Mouse (Mus musculus): ENCODE measurements around the gene Rnf212b. TPM values are rescaled to one million over a fixed set of nuclear protein-coding genes. Genes with fewer than 3 reads are reported as not detected.
A peak's percentile ranks its signal among the peaks of the same experiment; 100 is the strongest.

Rnf212b gene
- total RNA-seq, 1 experiment from 2014 or later, result not detected

GRCm38 (mm10) chr14:54864313-54865036 is 50.5 kb downstream of the Rnf212b start:
- ATAC-seq (replicated peaks; ENCODE audit: insufficient number of reproducible peaks, low FRiP score, low TSS enrichment, poor library complexity, severe bottlenecking), result peak; percentile 19

GRCm38 (mm10) chr14:54865626-54866025 is 51.7 kb downstream of the Rnf212b start:
- ATAC-seq (replicated peaks; ENCODE audit: insufficient number of reproducible peaks, low FRiP score, low TSS enrichment, poor library complexity, severe bottlenecking), result no peak

- ATAC-seq (replicated peaks; ENCODE audit: insufficient number of reproducible peaks, low FRiP score, low TSS enrichment, poor library complexity, severe bottlenecking), result no peak
Observed at GRCm38 (mm10) chr14:54866268-54866667, 52.3 kb downstream of the Rnf212b start.

GRCm38 (mm10) chr14:54866936-54867335 is 53.0 kb downstream of the Rnf212b start:
- ATAC-seq (replicated peaks; ENCODE audit: insufficient number of reproducible peaks, low FRiP score, low TSS enrichment, poor library complexity, severe bottlenecking), result no peak

GRCm38 (mm10) chr14:54868026-54868425 is 54.1 kb downstream of the Rnf212b start:
- ATAC-seq (replicated peaks; ENCODE audit: insufficient number of reproducible peaks, low FRiP score, low TSS enrichment, poor library complexity, severe bottlenecking), result no peak

- no peak for ATAC-seq (replicated peaks; ENCODE audit: insufficient number of reproducible peaks, low FRiP score, low TSS enrichment, poor library complexity, severe bottlenecking)
Observed at GRCm38 (mm10) chr14:54870861-54871260, 56.9 kb downstream of the Rnf212b start, which contains the start of gene Homez. TSS of gene Homez (minus strand) at chr14:54870961.

GRCm38 (mm10) chr14:54874165-54874564 is 60.2 kb downstream of the Rnf212b start:
- no peak for ATAC-seq (replicated peaks; ENCODE audit: insufficient number of reproducible peaks, low FRiP score, low TSS enrichment, poor library complexity, severe bottlenecking)

- ATAC-seq (replicated peaks; ENCODE audit: insufficient number of reproducible peaks, low FRiP score, low TSS enrichment, poor library complexity, severe bottlenecking), result 0 out of 2 replicates have a peak, but pooled peaks have one; percentile 28
Observed at GRCm38 (mm10) chr14:54875844-54876538, 62.0 kb downstream of the Rnf212b start.

GRCm38 (mm10) chr14:54876539-54877047 is 62.7 kb downstream of the Rnf212b start:
- peak; percentile 68 for ATAC-seq (replicated peaks; ENCODE audit: insufficient number of reproducible peaks, low FRiP score, low TSS enrichment, poor library complexity, severe bottlenecking)

- peak; percentile 60; the same call in 1 of the 2 replicates for ATAC-seq (replicated peaks; ENCODE audit: insufficient number of reproducible peaks, low FRiP score, low TSS enrichment, poor library complexity, severe bottlenecking)
Observed at GRCm38 (mm10) chr14:54877048-54877715, 63.2 kb downstream of the Rnf212b start, which contains the start of gene Ppp1r3e. TSS of gene Ppp1r3e (minus strand) at chr14:54877550.

- 0 out of 2 replicates have a peak, but pooled peaks have one; percentile 48 for ATAC-seq (replicated peaks; ENCODE audit: insufficient number of reproducible peaks, low FRiP score, low TSS enrichment, poor library complexity, severe bottlenecking)
Observed at GRCm38 (mm10) chr14:54883154-54884021, 69.4 kb downstream of the Rnf212b start, which contains the start of the genes Bcl2l2 and Gm20521. TSS of gene Bcl2l2 (plus strand) at chr14:54883377. TSS of gene Gm20521 (plus strand) at chr14:54883441.

GRCm38 (mm10) chr14:54884022-54884712 is 70.2 kb downstream of the Rnf212b start:
- no peak for ATAC-seq (replicated peaks; ENCODE audit: insufficient number of reproducible peaks, low FRiP score, low TSS enrichment, poor library complexity, severe bottlenecking)

- no peak for ATAC-seq (replicated peaks; ENCODE audit: insufficient number of reproducible peaks, low FRiP score, low TSS enrichment, poor library complexity, severe bottlenecking)
Observed at GRCm38 (mm10) chr14:54885309-54885708, 71.4 kb downstream of the Rnf212b start.

- ATAC-seq (replicated peaks; ENCODE audit: insufficient number of reproducible peaks, low FRiP score, low TSS enrichment, poor library complexity, severe bottlenecking), result no peak
Observed at GRCm38 (mm10) chr14:54892200-54892599, 78.3 kb downstream of the Rnf212b start, which contains the start of gene Pabpn1. TSS of gene Pabpn1 (plus strand) at chr14:54892500.

GRCm38 (mm10) chr14:54893651-54894181 is 79.8 kb downstream of the Rnf212b start:
- peak; percentile 98 for ATAC-seq (replicated peaks; ENCODE audit: insufficient number of reproducible peaks, low FRiP score, low TSS enrichment, poor library complexity, severe bottlenecking)

- no peak for ATAC-seq (replicated peaks; ENCODE audit: insufficient number of reproducible peaks, low FRiP score, low TSS enrichment, poor library complexity, severe bottlenecking)
Observed at GRCm38 (mm10) chr14:54894296-54895151, 80.6 kb downstream of the Rnf212b start.
